Mouse (Mus musculus): Measurements from ENCODE around the gene Mto1.

- no peak for TF ChIP-seq CTCF (IDR thresholded peaks at IDR 0.05; ENCODE audit: borderline replicate concordance, insufficient read depth, low read length)
- peak; percentile 99 for TF ChIP-seq POLR2A (IDR thresholded peaks at IDR 0.05; ENCODE audit: low read depth, low read length)
These were observed 33.7 kb downstream of the Mto1 start for GRCm38 (mm10) chr9:78481423-78482331.

All from embryonic fibroblast, embryonic 13.5 days (primary cell).